Mouse (Mus musculus): ENCODE results near the gene Olfr1462. TPM values are rescaled to one million over a fixed set of nuclear protein-coding genes. Genes with fewer than 3 reads are reported as not detected.

Olfr1462 gene
- total RNA-seq (2017): not detected in 2 replicates

- ATAC-seq (ENCODE audit: extremely low read depth, insufficient number of reproducible peaks, low FRiP score, poor library complexity, severe bottlenecking): no peak
These were observed at the start of gene Olfr1462 for GRCm38 (mm10) chr19:13185434-13185833. Olfr1462 (plus strand) TSS chr19:13185734.

GRCm38 (mm10) chr19:13149449-13149848, 36.1 kb upstream of the Olfr1462 start, which contains the start of gene Olfr1459:
Olfr1459 (minus strand) TSS chr19:13149549.
- no peak for ATAC-seq (ENCODE audit: extremely low read depth, insufficient number of reproducible peaks, low FRiP score, poor library complexity, severe bottlenecking)

GRCm38 (mm10) chr19:13162700-13163099, 22.8 kb upstream of the Olfr1462 start, which contains the start of gene Olfr1461:
Olfr1461 (plus strand) TSS chr19:13163000.
- ATAC-seq (ENCODE audit: extremely low read depth, insufficient number of reproducible peaks, low FRiP score, poor library complexity, severe bottlenecking): no peak

DNA sequence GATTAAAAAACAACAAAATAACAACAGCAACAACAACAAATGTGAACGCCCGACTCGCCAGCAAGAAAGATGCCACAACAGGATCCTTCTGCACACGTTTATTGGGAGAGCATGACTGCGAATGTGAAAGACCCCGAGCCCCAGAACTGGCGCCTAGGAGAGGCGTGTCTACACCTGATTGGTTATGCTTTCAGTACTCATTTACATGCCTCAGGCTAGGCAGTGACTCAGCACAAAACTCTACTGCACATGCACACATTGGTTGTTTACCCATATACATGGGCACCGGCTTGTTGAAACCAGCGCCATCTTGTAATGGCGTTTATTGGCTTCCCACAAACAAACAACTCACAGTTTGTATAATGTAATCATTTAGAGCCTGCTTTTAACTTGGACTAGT, 36.1 kb downstream of the Olfr1462 start:
- ATAC-seq (ENCODE audit: extremely low read depth, insufficient number of reproducible peaks, low FRiP score, poor library complexity, severe bottlenecking): no peak

GRCm38 (mm10) chr19:13231028-13231427, 45.5 kb downstream of the Olfr1462 start, which contains the start of gene Olfr1463:
Olfr1463 (plus strand) TSS chr19:13231328.
- no peak for ATAC-seq (ENCODE audit: extremely low read depth, insufficient number of reproducible peaks, low FRiP score, poor library complexity, severe bottlenecking)

Other genes starting within 250 kb of the Olfr1462 start
- 0.49 TPM in 1 of 2 replicates, not detected in the other for gene Olfr1450, start 235.5 kb upstream of the Olfr1462 start, total RNA-seq (2017)
- gene Olfr1451, start 190.7 kb upstream of the Olfr1462 start, total RNA-seq (2017): not detected in 2 replicates
- not detected in 2 replicates for gene Olfr1453, start 157.4 kb upstream of the Olfr1462 start, total RNA-seq (2017)
- gene Olfr1454, start 125.1 kb upstream of the Olfr1462 start, total RNA-seq (2017): not detected in 2 replicates
- gene Olfr1457, start 87.8 kb upstream of the Olfr1462 start, total RNA-seq (2017): not detected in 2 replicates
- gene Olfr1458, start 79.0 kb upstream of the Olfr1462 start, total RNA-seq (2017): not detected in 2 replicates
- 0.12 TPM in 1 of 2 replicates, not detected in the other for gene Olfr1459, start 36.2 kb upstream of the Olfr1462 start, total RNA-seq (2017)
- not detected in 2 replicates for gene Olfr1461, start 22.7 kb upstream of the Olfr1462 start, total RNA-seq (2017)
- not detected in 2 replicates for gene Olfr1463, start 45.6 kb downstream of the Olfr1462 start, total RNA-seq (2017)
- gene Olfr1465, start 129.8 kb downstream of the Olfr1462 start, total RNA-seq (2017): not detected in 2 replicates
- gene Olfr1466, start 153.1 kb downstream of the Olfr1462 start, total RNA-seq (2017): not detected in 2 replicates
- 0.49 TPM in 1 of 2 replicates, not detected in the other for gene Olfr1467, start 176.5 kb downstream of the Olfr1462 start, total RNA-seq (2017)
- gene Olfr1469, start 222.1 kb downstream of the Olfr1462 start, total RNA-seq (2017): not detected in 2 replicates